Mouse (Mus musculus) hindbrain, postnatal 0 days (tissue): ENCODE results near the gene Kcna3. TPM values are rescaled to one million over a fixed set of nuclear protein-coding genes. Genes with fewer than 3 reads are reported as not detected.

Experiments used
- ATAC-seq: fragments of 200-750 bp; cut with Nextera tagmentation; 2 replicates; pipeline ENCODE4 v1.8.0; 2017; ENCODE audit warnings: mild to moderate bottlenecking, moderate TSS enrichment, moderate library complexity
- DNase-seq: peaks from one replicate; pipeline ENCODE4 v3.0.0-alpha.2; 2015; ENCODE audit warnings: low spot score
- H3K27ac ChIP-seq: fragments of 300-500 bp; sonication (generic); 2 replicates; pipeline ENCODE4 v1.5.1; 2014; ENCODE audit warnings: mild to moderate bottlenecking
- H3K27me3 ChIP-seq: fragments of 300-500 bp; sonication (generic); 2 replicates; pipeline ENCODE4 v1.6.1; 2014; ENCODE audit warnings: low read length, mixed read lengths; ENCODE audit not compliant: insufficient read depth
- H3K36me3 ChIP-seq: fragments of 300-500 bp; sonication (generic); 2 replicates; pipeline ENCODE4 v1.6.1; 2014; ENCODE audit warnings: low read length, mixed read lengths; ENCODE audit not compliant: insufficient read depth
- H3K4me1 ChIP-seq: fragments of 300-500 bp; sonication (generic); 2 replicates; pipeline ENCODE4 v1.6.1; 2014; ENCODE audit warnings: antibody characterized with exemption, low read length, mixed read lengths; ENCODE audit not compliant: insufficient read depth
- H3K4me2 ChIP-seq: fragments of 300-500 bp; sonication (generic); 2 replicates; pipeline ENCODE4 v1.6.1; 2014; ENCODE audit warnings: low read depth, mild to moderate bottlenecking, low read length, moderate library complexity, mixed read lengths
- H3K4me3 ChIP-seq: fragments of 300-500 bp; sonication (generic); 2 replicates; pipeline ENCODE4 v1.5.1; 2014; ENCODE audit warnings: low read length
- H3K9ac ChIP-seq: fragments of 300-500 bp; sonication (generic); replicated peaks from 2 replicates; pipeline ENCODE4 v1.6.1; 2014; ENCODE audit warnings: mild to moderate bottlenecking, low read length, moderate library complexity, mixed read lengths
- H3K9me3 ChIP-seq: fragments of 300-500 bp; sonication (generic); 2 replicates; pipeline ENCODE4 v1.6.1; 2016; ENCODE audit warnings: low read length, mixed read lengths
- CTCF ChIP-seq: IDR thresholded peaks from 2 replicates; pipeline ENCODE4 v1.5.1; 2016; ENCODE audit warnings: antibody characterized with exemption, control low read depth, low read depth
- WGBS: fragments of 180-500 bp; shearing (Covaris S2); extraction: QIAGEN DNeasy Blood & Tissue Kit; methylation state at CpG from one replicate; pipeline ENCODE4 v1.1.7; 2014; 5-methylcytosine and 5-hydroxymethylcytosine counted together
- polyA plus RNA-seq: library from polyadenylated mRNA; unstranded; fragments of >200 nt; fragmentation: Nextera tagmentation; extraction: Ambion mirVana; gene quantifications from 2 replicates; pipeline ENCODE4 v1.2.1, GENCODE M21; 2015
- total RNA-seq: library from RNA; depleted of rRNA; stranded (reverse); fragments of >200 nt; gene quantifications from 2 replicates; pipeline ENCODE4 v1.2.3, GENCODE M21; 2014

The Kcna3 gene
- total and polyA plus RNA-seq, 2 experiments from 2014 or later: 11.3 to 52.0 TPM

GRCm38 (mm10) chr3:107041718-107042117 lies 5.7 kb downstream of the Kcna3 start:
- H3K27ac ChIP-seq: no peak overlapping the region
- H3K4me2 ChIP-seq: peak overlapping the region; percentile 85
- 73% methylated on average over 1 of the region's 1 CpGs for WGBS
- DNase-seq (no peak), ATAC-seq (no peak)
- no peaks in the 10 kb centered on the region for H3K36me3 ChIP-seq
- no peaks in the 10 kb centered on the region for H3K27me3 ChIP-seq
- TF ChIP-seq CTCF: no peak
- H3K9ac ChIP-seq: 0 out of 2 replicates have a peak overlapping the region, but pooled peaks have one; percentile 9
- H3K9me3 ChIP-seq: no peaks in the 10 kb centered on the region
- H3K4me1 ChIP-seq: peaks cover 12% of the 10 kb centered on the region; the same call in 1 of the 2 replicates
- peak overlapping the region; percentile 29 for H3K4me3 ChIP-seq

- H3K4me2 ChIP-seq: no peak overlapping the region
- ATAC-seq: no peak
- no peak for TF ChIP-seq CTCF
- no peaks in the 10 kb centered on the region for H3K9me3 ChIP-seq
- no peak overlapping the region for H3K27ac ChIP-seq
- no peak for DNase-seq
- H3K9ac ChIP-seq: no peak overlapping the region
- no peaks in the 10 kb centered on the region for H3K36me3 ChIP-seq
- no peaks in the 10 kb centered on the region for H3K4me1 ChIP-seq
- H3K27me3 ChIP-seq: no peaks in the 10 kb centered on the region
- 86% methylated on average over 1 of the region's 1 CpGs for WGBS
- no peak overlapping the region for H3K4me3 ChIP-seq
These were observed 25.5 kb downstream of the Kcna3 start for GRCm38 (mm10) chr3:107061468-107061867.

- WGBS: 86% methylated on average over 1 of the region's 1 CpGs
- H3K27ac ChIP-seq: no peak overlapping the region
These were observed 26.8 kb downstream of the Kcna3 start for GRCm38 (mm10) chr3:107062771-107063170.

GRCm38 (mm10) chr3:107065510-107066095 lies 29.6 kb downstream of the Kcna3 start:
- TF ChIP-seq CTCF: no peak
- Histone ChIP-seq H3K27ac (no peak overlapping the region), H3K27me3 (no peaks in the 10 kb centered on the region), H3K4me3 (no peak overlapping the region), H3K9me3 (no peaks in the 10 kb centered on the region), H3K4me1 (no peaks in the 10 kb centered on the region), H3K9ac (no peak overlapping the region), H3K36me3 (no peaks in the 10 kb centered on the region), H3K4me2 (no peak overlapping the region)
- peak; percentile 30 for DNase-seq
- ATAC-seq: peak; percentile 78
- WGBS: 51% methylated on average over 6 of the region's 6 CpGs

More at GRCm38 (mm10) chr3:107062771-107063170, 26.8 kb downstream of the Kcna3 start:
- no peak for DNase-seq
- H3K4me1 ChIP-seq: no peaks in the 10 kb centered on the region
- no peaks in the 10 kb centered on the region for H3K27me3 ChIP-seq
- H3K36me3 ChIP-seq: no peaks in the 10 kb centered on the region
- H3K9me3 ChIP-seq: no peaks in the 10 kb centered on the region
- no peak overlapping the region for H3K4me2 ChIP-seq
- H3K9ac ChIP-seq: no peak overlapping the region
- ATAC-seq: no peak
- no peak overlapping the region for H3K4me3 ChIP-seq
- TF ChIP-seq CTCF: no peak

- H3K9me3 ChIP-seq: no peaks in the 10 kb centered on the region
- H3K36me3 ChIP-seq: no peaks in the 10 kb centered on the region
- no peak for TF ChIP-seq CTCF
- DNase-seq (no peak), ATAC-seq (peak; percentile 74)
- H3K9ac ChIP-seq: no peak overlapping the region
- H3K27me3 ChIP-seq: no peaks in the 10 kb centered on the region
- no peak overlapping the region for H3K27ac ChIP-seq
- 65% methylated on average over 7 of the region's 7 CpGs for WGBS
- H3K4me1 ChIP-seq: no peaks in the 10 kb centered on the region
- H3K4me2 ChIP-seq: no peak overlapping the region
- H3K4me3 ChIP-seq: no peak overlapping the region
These were observed 30.3 kb downstream of the Kcna3 start for GRCm38 (mm10) chr3:107066165-107066850.

DNA sequence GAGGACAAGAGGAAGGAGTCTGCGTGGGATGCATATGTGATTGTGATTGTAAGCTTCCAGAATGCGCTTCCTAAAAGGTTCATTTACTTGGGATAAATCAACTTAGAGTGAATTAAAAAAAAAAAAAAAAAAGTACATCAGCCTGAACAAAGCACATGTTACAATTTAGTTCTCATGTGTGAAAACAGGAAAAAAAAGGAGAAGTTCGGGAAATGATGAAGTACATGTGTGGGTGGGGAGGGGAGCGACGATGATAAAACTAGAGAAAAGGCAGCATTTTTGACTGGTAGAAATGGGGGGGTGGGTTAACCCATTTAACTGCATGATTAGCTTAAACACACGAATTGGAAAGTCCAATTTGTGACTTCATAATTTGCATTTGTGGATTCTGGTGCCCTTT lies 31.3 kb downstream of the Kcna3 start:
- Histone ChIP-seq H3K9ac (no peak overlapping the region), H3K4me2 (no peak overlapping the region), H3K27me3 (no peaks in the 10 kb centered on the region), H3K4me3 (no peak overlapping the region), H3K27ac (no peak overlapping the region), H3K4me1 (no peaks in the 10 kb centered on the region), H3K36me3 (no peaks in the 10 kb centered on the region), H3K9me3 (no peaks in the 10 kb centered on the region)
- ATAC-seq: no peak
- 75% methylated on average over 6 of the region's 6 CpGs for WGBS
- TF ChIP-seq CTCF: no peak
- no peak for DNase-seq

GRCm38 (mm10) chr3:107073863-107074262 lies 37.9 kb downstream of the Kcna3 start:
- H3K9me3 ChIP-seq: no peaks in the 10 kb centered on the region
- H3K27me3 ChIP-seq: no peaks in the 10 kb centered on the region
- no peak for DNase-seq
- ATAC-seq: no peak; the same call in 1 of the 2 replicates
- H3K9ac ChIP-seq: no peak overlapping the region
- H3K4me2 ChIP-seq: no peak overlapping the region
- no peak overlapping the region for H3K4me3 ChIP-seq
- peak; percentile 1; the same call in 1 of the 2 replicates for TF ChIP-seq CTCF
- WGBS: 70% methylated on average over 2 of the region's 2 CpGs
- no peaks in the 10 kb centered on the region for H3K4me1 ChIP-seq
- no peaks in the 10 kb centered on the region for H3K36me3 ChIP-seq
- no peak overlapping the region for H3K27ac ChIP-seq
